Mouse (Mus musculus) heart, embryonic 16.5 days (tissue): ENCODE results near the gene Vmn2r15. TPM values are rescaled to one million over a fixed set of nuclear protein-coding genes. Genes with fewer than 3 reads are reported as not detected.

Experiments
- ATAC-seq: fragments of 200-750 bp; cut with Nextera tagmentation; replicated peaks from 2 replicates; pipeline ENCODE4 v1.8.0; 2017; ENCODE audit warnings: moderate number of reproducible peaks; ENCODE audit not compliant: insufficient read depth, low FRiP score; ENCODE audit errors: extremely low read depth
- H3K27ac ChIP-seq: fragments of 300-500 bp; sonication (generic); 2 replicates; pipeline ENCODE4 v1.5.1; 2014; ENCODE audit warnings: mild to moderate bottlenecking, low read length, control low read depth, moderate library complexity
- H3K27me3 ChIP-seq: fragments of 300-500 bp; sonication (generic); 2 replicates; pipeline ENCODE4 v1.6.1; 2014; ENCODE audit warnings: low read length, mixed read lengths; ENCODE audit not compliant: control insufficient read depth, insufficient read depth
- H3K36me3 ChIP-seq: fragments of 300-500 bp; sonication (generic); 2 replicates; pipeline ENCODE4 v1.6.1; 2014; ENCODE audit not compliant: control insufficient read depth, insufficient read depth
- H3K4me1 ChIP-seq: fragments of 300-500 bp; sonication (generic); 2 replicates; pipeline ENCODE4 v1.6.1; 2014; ENCODE audit warnings: low read length, mixed read lengths; ENCODE audit not compliant: control insufficient read depth, insufficient read depth
- H3K4me2 ChIP-seq: fragments of 300-500 bp; sonication (generic); 2 replicates; pipeline ENCODE4 v1.6.1; 2014; ENCODE audit warnings: low read depth, mild to moderate bottlenecking, control low read depth, low read length
- H3K4me3 ChIP-seq: fragments of 300-500 bp; sonication (generic); 2 replicates; pipeline ENCODE4 v1.5.1; 2014; ENCODE audit warnings: mild to moderate bottlenecking, control low read depth, low read length
- H3K9ac ChIP-seq: fragments of 300-500 bp; sonication (generic); 2 replicates; pipeline ENCODE4 v1.6.1; 2014; ENCODE audit warnings: low read length, control low read depth
- H3K9me3 ChIP-seq: fragments of 300-500 bp; sonication (generic); replicated peaks from 2 replicates; pipeline ENCODE4 v1.6.1; 2016; ENCODE audit warnings: low read length; ENCODE audit not compliant: control insufficient read depth
- WGBS: fragments of 180-500 bp; shearing (Covaris S2); extraction: QIAGEN DNeasy Blood & Tissue Kit; methylation state at CpG from one replicate; pipeline ENCODE4 v1.1.7; 2014; 5-methylcytosine and 5-hydroxymethylcytosine counted together
- polyA plus RNA-seq: library from polyadenylated mRNA; unstranded; fragments of >200 nt; fragmentation: Nextera tagmentation; extraction: Ambion mirVana; gene quantifications from 2 replicates; pipeline ENCODE4 v1.2.1, GENCODE M21; 2015

Gene Vmn2r15
- not detected in 2 replicates for polyA plus RNA-seq

DNA sequence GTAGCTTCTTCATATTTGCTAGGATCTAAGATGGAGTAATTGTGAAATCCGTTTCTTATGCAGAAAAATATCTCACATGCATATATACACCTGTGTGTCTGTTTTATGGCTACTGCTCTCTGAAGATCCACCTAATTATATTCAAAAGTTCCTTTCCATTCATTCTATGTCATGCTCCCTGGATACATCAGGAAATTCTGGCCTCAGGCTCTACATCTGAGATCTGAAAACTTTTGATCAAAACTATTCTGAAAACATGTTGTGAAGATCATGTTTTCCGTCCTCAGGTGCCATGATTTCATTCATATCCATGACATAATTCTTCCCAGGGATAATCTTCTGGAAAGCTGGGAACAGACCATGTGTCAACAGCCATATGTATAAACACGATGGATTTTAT, at the start of gene Vmn2r15:
Vmn2r15 (minus strand) TSS at position 101 of the 400 bp plus-strand sequence.
- Histone ChIP-seq H3K9me3 (no peaks in the 10 kb centered on the region; the same call in 1 of the 2 replicates), H3K4me1 (no peaks in the 10 kb centered on the region), H3K4me2 (no peak within 1 kb of the TSS), H3K27ac (no peak within 1 kb of the TSS), H3K27me3 (no peaks in the 10 kb centered on the region), H3K4me3 (no peak within 1 kb of the TSS), H3K36me3 (no peaks in the 10 kb centered on the region), H3K9ac (no peak within 1 kb of the TSS)
- 42% methylated on average over 3 of the region's 3 CpGs for WGBS
- ATAC-seq, result no peak

DNA sequence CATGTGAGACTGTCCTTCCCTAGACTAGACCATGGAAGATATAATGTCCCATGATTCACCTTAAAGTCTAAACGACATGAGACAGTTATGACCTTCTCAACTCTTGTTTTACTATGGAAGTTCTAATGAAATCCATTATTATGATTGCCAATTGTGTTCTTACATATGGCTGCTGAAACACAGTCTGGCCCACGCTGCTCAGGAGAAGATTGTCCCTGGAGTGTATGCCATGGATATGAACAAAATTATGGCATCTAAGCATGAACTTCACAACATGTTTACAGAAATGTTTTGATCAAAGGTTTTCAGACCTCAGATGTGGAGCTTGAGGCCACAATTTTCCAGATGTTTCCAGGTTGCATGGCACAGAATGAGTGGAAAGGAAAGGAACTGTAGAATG, 32.4 kb upstream of the Vmn2r15 start, which contains the start of gene Vmn2r16:
Vmn2r16 (plus strand) TSS at position 301 of the 400 bp plus-strand sequence.
- WGBS, result 49% methylated on average over 2 of the region's 2 CpGs
- no peak for ATAC-seq
- Histone ChIP-seq H3K9ac (no peak within 1 kb of the TSS), H3K4me1 (no peaks in the 10 kb centered on the region), H3K27ac (no peak within 1 kb of the TSS), H3K4me3 (no peak within 1 kb of the TSS), H3K27me3 (no peaks in the 10 kb centered on the region), H3K36me3 (no peaks in the 10 kb centered on the region), H3K9me3 (peaks cover 12% of the 10 kb centered on the region), H3K4me2 (no peak within 1 kb of the TSS)

DNA sequence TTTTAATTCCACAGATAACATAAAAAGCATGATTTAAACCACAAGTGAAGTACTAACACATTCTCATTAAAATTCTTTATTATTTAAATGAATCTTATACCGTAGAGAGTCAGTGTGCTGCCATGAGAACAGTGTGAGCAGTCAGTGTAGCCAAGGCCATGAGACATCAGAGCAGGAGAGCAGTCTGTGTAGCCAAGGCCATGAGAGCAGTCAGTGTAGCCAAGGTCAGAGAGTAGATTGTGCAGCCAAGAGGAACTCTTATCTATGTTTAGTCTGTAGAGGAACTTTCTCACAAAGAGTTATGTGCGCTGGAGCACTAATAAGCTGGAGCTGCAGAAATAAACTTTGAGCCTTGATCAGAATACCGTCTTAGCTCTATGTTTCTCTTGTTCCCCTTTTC, 2.8 kb downstream of the Vmn2r15 start:
- Histone ChIP-seq H3K27ac (no peak overlapping the region), H3K4me3 (no peak overlapping the region), H3K27me3 (no peaks in the 10 kb centered on the region), H3K36me3 (no peaks in the 10 kb centered on the region), H3K9ac (no peak overlapping the region), H3K4me2 (no peak overlapping the region), H3K9me3 (no peaks in the 10 kb centered on the region; the same call in none of the 2 replicates), H3K4me1 (no peaks in the 10 kb centered on the region)
- 69% methylated on average over 3 of the region's 3 CpGs for WGBS
- no peak for ATAC-seq

Other genes starting within 250 kb of the Vmn2r15 start
- not detected in 2 replicates for gene Vmn2r11, start 238.1 kb downstream of the Vmn2r15 start, polyA plus RNA-seq
- gene Vmn2r12, start 199.7 kb downstream of the Vmn2r15 start, polyA plus RNA-seq, result not detected in 2 replicates
- gene Vmn2r13, start 105.4 kb downstream of the Vmn2r15 start, polyA plus RNA-seq, result not detected in 2 replicates
- not detected in 2 replicates for gene Vmn2r14, start 72.9 kb downstream of the Vmn2r15 start, polyA plus RNA-seq
- gene Vmn2r16, start 32.5 kb upstream of the Vmn2r15 start, polyA plus RNA-seq, result not detected in 2 replicates
- gene Vmn2r17, start 122.0 kb upstream of the Vmn2r15 start, polyA plus RNA-seq, result not detected in 2 replicates